Mouse (Mus musculus) lung, embryonic 14.5 days (tissue): ENCODE measurements at regions not wholly inside any gene's neighbourhood (a gene's known extent, or its start where the extent isn't known, plus 50 kb on each side); places are given as distances from the start of the nearest gene placed in this dataset.

ENCODE experiments used
- ATAC-seq: fragments of 200-750 bp; cut with Nextera tagmentation; 2 replicates; pipeline ENCODE4 v1.8.0; 2017; ENCODE audit warnings: mild to moderate bottlenecking, moderate TSS enrichment, moderate library complexity; ENCODE audit not compliant: insufficient read depth
- DNase-seq: peaks from one replicate; pipeline ENCODE4 v3.0.0-alpha.2; 2015
- H3K27ac ChIP-seq: fragments of 300-500 bp; sonication (generic); 2 replicates; pipeline ENCODE4 v1.5.1; 2014; ENCODE audit warnings: low read depth, mild to moderate bottlenecking, moderate library complexity
- H3K27me3 ChIP-seq: fragments of 300-500 bp; sonication (generic); 2 replicates; pipeline ENCODE4 v1.6.1; 2014; ENCODE audit warnings: low read length, control low read depth; ENCODE audit not compliant: insufficient read depth
- H3K36me3 ChIP-seq: fragments of 300-500 bp; sonication (generic); 2 replicates; pipeline ENCODE4 v1.6.1; 2014; ENCODE audit warnings: control low read depth; ENCODE audit not compliant: insufficient read depth
- H3K4me1 ChIP-seq: fragments of 300-500 bp; sonication (generic); 2 replicates; pipeline ENCODE4 v1.6.1; 2014; ENCODE audit warnings: antibody characterized with exemption, control low read depth; ENCODE audit not compliant: insufficient read depth
- H3K4me2 ChIP-seq: fragments of 300-500 bp; sonication (generic); 2 replicates; pipeline ENCODE4 v1.6.1; 2014; ENCODE audit warnings: mild to moderate bottlenecking
- H3K4me3 ChIP-seq: fragments of 300-500 bp; sonication (generic); 2 replicates; pipeline ENCODE4 v1.5.1; 2014; ENCODE audit warnings: low read depth, low read length
- H3K9ac ChIP-seq: fragments of 300-500 bp; sonication (generic); 2 replicates; pipeline ENCODE4 v1.6.1; 2014
- H3K9me3 ChIP-seq: fragments of 300-500 bp; sonication (generic); 2 replicates; pipeline ENCODE4 v1.6.1; 2016; ENCODE audit warnings: low read depth, low read length, control low read depth
- CTCF ChIP-seq: IDR thresholded peaks from 2 replicates; pipeline ENCODE4 v1.5.1; 2016; ENCODE audit warnings: antibody characterized with exemption, low read depth
- WGBS: fragments of 180-500 bp; shearing (Covaris S2); extraction: QIAGEN DNeasy Blood & Tissue Kit; methylation state at CpG from one replicate; pipeline ENCODE4 v1.1.7; 2014; 5-methylcytosine and 5-hydroxymethylcytosine counted together

- Histone ChIP-seq H3K4me1 (no peaks in the 10 kb centered on the region), H3K9ac (no peak overlapping the region), H3K4me3 (no peak overlapping the region), H3K27me3 (no peaks in the 10 kb centered on the region), H3K27ac (no peak overlapping the region), H3K4me2 (no peak overlapping the region), H3K36me3 (no peaks in the 10 kb centered on the region), H3K9me3 (no peaks in the 10 kb centered on the region)
- peak; percentile 11; the same call in 1 of the 2 replicates for TF ChIP-seq CTCF
- 29% methylated on average over 2 of the region's 2 CpGs for WGBS
- ATAC-seq (no peak), DNase-seq (peak; percentile 31)
Observed at GRCm38 (mm10) chr4:37445268-37445667, 493.7 kb upstream of the Lingo2 start.

- DNase-seq (no peak), ATAC-seq (no peak)
- Histone ChIP-seq H3K9ac (no peak overlapping the region), H3K4me1 (no peaks in the 10 kb centered on the region), H3K4me2 (no peak overlapping the region), H3K27me3 (no peaks in the 10 kb centered on the region), H3K36me3 (no peaks in the 10 kb centered on the region), H3K27ac (no peak overlapping the region), H3K4me3 (no peak overlapping the region), H3K9me3 (no peaks in the 10 kb centered on the region)
- WGBS = 60% methylated on average over 2 of the region's 2 CpGs
- no peak for TF ChIP-seq CTCF
Observed at GRCm38 (mm10) chr4:37412755-37413154, 461.2 kb upstream of the Lingo2 start.

GRCm38 (mm10) chr4:37388118-37388517 is 436.6 kb upstream of the Lingo2 start:
- DNase-seq (peak; percentile 55), ATAC-seq (no peak)
- no peak for TF ChIP-seq CTCF
- Histone ChIP-seq H3K4me1 (no peaks in the 10 kb centered on the region), H3K27me3 (no peaks in the 10 kb centered on the region), H3K36me3 (no peaks in the 10 kb centered on the region), H3K4me3 (no peak overlapping the region), H3K9me3 (no peaks in the 10 kb centered on the region), H3K9ac (no peak overlapping the region), H3K4me2 (no peak overlapping the region), H3K27ac (no peak overlapping the region)

GRCm38 (mm10) chr4:37386882-37387281 is 435.3 kb upstream of the Lingo2 start:
- Histone ChIP-seq H3K27me3 (no peaks in the 10 kb centered on the region), H3K4me1 (no peaks in the 10 kb centered on the region), H3K36me3 (no peaks in the 10 kb centered on the region), H3K9me3 (no peaks in the 10 kb centered on the region), H3K9ac (no peak overlapping the region), H3K27ac (no peak overlapping the region), H3K4me2 (no peak overlapping the region), H3K4me3 (no peak overlapping the region)
- no peak for TF ChIP-seq CTCF
- no peak for ATAC-seq
- 18% methylated on average over 1 of the region's 1 CpGs for WGBS
- no peak for DNase-seq

- Histone ChIP-seq H3K36me3 (no peaks in the 10 kb centered on the region), H3K4me1 (no peaks in the 10 kb centered on the region), H3K4me3 (no peak overlapping the region), H3K27me3 (no peaks in the 10 kb centered on the region), H3K4me2 (no peak overlapping the region), H3K27ac (no peak overlapping the region), H3K9me3 (no peaks in the 10 kb centered on the region), H3K9ac (no peak overlapping the region)
- ATAC-seq (no peak), DNase-seq (no peak)
- no peak for TF ChIP-seq CTCF
- WGBS = 66% methylated on average over 3 of the region's 3 CpGs
Observed at GRCm38 (mm10) chr4:37364209-37364608, 412.7 kb upstream of the Lingo2 start.

GRCm38 (mm10) chr4:37361254-37361653 is 409.7 kb upstream of the Lingo2 start:
- TF ChIP-seq CTCF = no peak
- no peak overlapping the region for H3K4me3 ChIP-seq
- no peaks in the 10 kb centered on the region for H3K4me1 ChIP-seq
- H3K4me2 ChIP-seq = no peak overlapping the region
- no peaks in the 10 kb centered on the region for H3K9me3 ChIP-seq
- no peak overlapping the region for H3K27ac ChIP-seq
- 83% methylated on average over 5 of the region's 5 CpGs for WGBS
- no peaks in the 10 kb centered on the region for H3K27me3 ChIP-seq
- H3K9ac ChIP-seq = no peak overlapping the region
- no peak for DNase-seq
- H3K36me3 ChIP-seq = no peaks in the 10 kb centered on the region
- ATAC-seq = no peak

GRCm38 (mm10) chr4:37338376-37338775 is 386.8 kb upstream of the Lingo2 start:
- DNase-seq (no peak), ATAC-seq (no peak)
- no peaks in the 10 kb centered on the region for H3K9me3 ChIP-seq
- H3K4me1 ChIP-seq = no peaks in the 10 kb centered on the region
- TF ChIP-seq CTCF = no peak
- no peaks in the 10 kb centered on the region for H3K36me3 ChIP-seq
- H3K27ac ChIP-seq = no peak overlapping the region
- no peak overlapping the region for H3K4me3 ChIP-seq
- H3K27me3 ChIP-seq = no peaks in the 10 kb centered on the region
- H3K4me2 ChIP-seq = no peak overlapping the region
- H3K9ac ChIP-seq = no peak overlapping the region
